Mouse (Mus musculus) CD4-positive, CD25-positive, alpha-beta regulatory T cell, adult 9 weeks (primary cell): ENCODE results near the gene Gemin7. TPM values are rescaled to one million over a fixed set of nuclear protein-coding genes. Genes with fewer than 3 reads are reported as not detected.

Experiments used
- polyA plus RNA-seq: library from polyadenylated mRNA; unstranded; fragments of 100-300 nt; shearing (Covaris generic); gene quantifications from one replicate; pipeline ENCODE4 v1.2.1, GENCODE M21; 2017

The Gemin7 gene
- polyA plus RNA-seq = 75.5 TPM

DNA sequence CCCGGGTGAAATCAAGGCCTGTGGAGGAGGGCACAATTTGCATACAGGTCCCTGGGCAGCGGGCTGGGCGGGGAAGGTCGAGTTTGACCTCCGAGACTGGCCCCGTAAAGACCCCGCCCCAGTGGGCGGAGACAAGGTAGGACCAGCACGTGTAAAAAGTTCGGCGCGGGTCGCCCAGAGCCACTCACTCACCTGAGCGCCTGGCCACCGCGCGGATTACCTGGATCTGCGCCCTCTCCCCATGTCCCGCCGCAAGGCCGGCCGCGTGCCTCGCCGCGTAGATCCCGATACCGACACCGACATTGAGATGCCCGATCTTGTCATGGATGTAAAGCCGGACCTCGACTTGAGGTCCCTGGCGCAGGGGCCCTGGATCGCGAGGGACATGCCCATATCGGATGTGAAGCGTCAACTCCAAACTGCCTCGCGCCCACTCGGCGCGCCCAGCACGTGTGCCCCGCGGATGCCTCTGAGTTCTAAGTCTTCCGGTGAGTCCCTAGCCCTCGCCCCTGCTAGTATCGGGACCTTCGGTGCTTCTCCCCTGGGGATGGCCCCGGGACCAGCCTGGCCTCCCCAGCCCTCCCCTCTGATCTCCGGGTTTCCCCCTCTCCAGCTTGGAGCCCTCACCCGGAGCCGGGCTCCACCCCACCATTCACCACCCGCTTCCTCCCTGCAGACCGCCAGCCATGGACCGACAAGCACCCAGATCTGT is at the start of gene Gemin7, which contains the start of gene Zfp296:
Gemin7 (minus strand) TSS at position 455 of the 712 bp plus-strand sequence.
Zfp296 (plus strand) TSS at position 147 of the 712 bp plus-strand sequence.

DNA sequence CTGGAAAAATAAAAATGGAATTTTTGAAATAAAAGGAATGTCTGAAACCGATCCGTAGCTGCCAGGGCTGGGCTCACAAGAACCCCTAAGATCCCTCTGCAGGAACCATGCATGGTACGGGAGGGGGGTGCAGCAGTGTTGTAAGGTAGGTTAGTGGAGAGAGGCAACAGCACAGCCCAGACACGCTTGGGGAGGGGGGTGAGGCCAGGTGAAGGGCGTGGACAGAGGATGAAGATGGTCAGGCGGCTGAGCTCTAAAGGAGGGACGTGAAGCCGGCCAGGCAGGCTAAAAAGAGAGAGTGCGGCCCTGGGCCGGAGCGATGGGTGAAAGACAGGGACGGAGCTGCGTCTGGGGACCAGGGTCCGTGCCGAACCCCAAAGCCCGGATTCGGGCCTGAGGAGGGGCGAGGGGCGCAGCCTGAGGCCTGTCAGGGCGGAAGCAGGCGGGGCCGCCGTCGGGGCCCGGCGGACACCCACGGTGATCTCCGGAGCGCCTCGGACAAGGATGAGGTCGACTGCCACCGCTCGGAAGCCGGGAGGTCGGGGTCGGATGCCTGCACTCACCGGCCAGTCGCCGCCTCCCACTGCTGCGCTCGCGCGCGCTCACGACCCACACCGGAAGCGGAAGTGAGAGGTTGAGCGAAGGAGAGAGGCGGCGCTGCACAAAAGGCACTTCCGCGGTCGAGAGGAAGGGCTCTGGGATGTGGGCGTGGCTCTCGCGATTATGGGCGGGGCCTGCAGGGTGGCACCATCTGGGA is 26.6 kb upstream of the Gemin7 start, which contains the start of gene Clasrp:
Clasrp (minus strand) TSS at position 638 of the 757 bp plus-strand sequence.

DNA sequence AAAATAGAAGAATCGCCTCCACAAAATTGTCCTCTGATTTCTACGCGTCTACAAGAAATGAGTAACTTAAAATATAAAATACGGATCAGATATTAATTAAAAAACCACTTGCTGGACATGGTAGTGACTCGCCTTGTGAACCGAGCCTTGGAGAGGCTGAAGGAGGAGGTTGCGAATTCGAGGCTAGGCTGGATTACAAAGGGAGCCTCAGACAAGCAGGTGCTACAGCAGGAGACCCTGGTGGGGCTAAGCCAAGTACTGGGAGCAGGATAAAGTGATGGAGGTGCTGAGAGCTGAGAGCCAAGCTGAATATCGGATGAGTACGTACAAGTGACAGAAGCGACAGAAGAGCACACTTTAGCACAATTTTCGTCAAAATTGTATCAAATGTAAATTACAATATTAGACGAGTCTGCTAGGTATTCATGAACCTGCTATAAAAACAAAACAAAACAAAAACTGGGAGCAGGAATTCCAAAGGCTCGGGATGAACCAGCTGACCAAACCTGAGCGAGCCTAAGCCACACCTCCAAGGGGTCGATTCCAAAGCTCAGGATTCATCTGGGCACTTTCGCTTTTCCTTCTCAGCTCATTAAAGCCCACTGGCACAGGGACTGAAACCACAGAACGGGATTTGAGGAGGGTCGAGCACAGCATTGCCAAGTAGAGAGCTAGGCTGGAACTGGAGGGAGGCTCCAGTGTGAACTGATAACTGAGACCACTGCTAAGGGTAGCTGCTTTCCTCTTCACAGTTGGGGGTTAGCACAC is 14.6 kb downstream of the Gemin7 start, which contains the start of gene Ppp1r37:
Ppp1r37 (minus strand) TSS at position 434 of the 768 bp plus-strand sequence.

DNA sequence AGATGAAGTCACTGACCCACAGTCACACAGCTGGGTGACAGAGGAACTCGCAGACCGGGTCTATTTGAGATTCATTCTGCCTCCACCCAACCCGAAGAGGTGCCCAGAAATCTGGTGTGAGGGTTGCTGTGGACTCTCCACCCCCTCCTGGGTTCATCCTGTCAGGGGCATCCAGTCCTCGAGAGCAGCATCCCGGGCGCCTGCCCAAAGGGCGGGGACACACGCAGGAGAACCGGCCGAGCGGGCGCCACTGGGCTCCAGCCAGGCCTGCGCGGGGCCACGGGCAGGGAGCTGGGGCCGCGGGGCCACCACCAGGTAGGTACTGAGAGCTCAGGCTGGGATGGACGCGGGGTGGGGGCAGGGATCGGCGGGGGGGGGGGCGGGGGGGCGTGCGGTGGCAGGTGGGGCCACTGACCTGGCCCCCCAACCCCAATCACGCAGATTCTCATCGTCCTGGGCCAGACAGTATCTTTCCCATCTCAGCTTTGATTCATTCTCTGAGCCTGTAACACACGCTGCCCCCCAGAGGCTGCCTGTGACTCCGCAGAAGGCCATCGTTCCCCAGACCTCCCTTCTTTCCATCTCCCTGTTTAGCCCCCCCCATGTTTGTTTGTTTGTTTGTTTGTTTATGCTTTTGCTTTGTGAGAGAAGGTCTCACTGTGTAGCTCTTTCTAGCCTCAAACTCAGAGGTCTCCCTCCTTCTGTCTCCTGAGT is 59.6 kb downstream of the Gemin7 start, which contains the start of gene Nkpd1:
Nkpd1 (plus strand) TSS at position 187 of the 714 bp plus-strand sequence.

Other genes starting within 250 kb of the Gemin7 start
- 88.0 TPM for gene Ercc1, start 232.8 kb downstream of the Gemin7 start, polyA plus RNA-seq
- gene Cd3eap, start 218.1 kb downstream of the Gemin7 start, polyA plus RNA-seq = 18.5 TPM
- 0.29 TPM for gene Ppp1r13l, start 217.8 kb downstream of the Gemin7 start, polyA plus RNA-seq
- gene Ercc2, start 195.6 kb downstream of the Gemin7 start, polyA plus RNA-seq = 11.8 TPM
- gene Klc3, start 173.5 kb downstream of the Gemin7 start, polyA plus RNA-seq = 16.4 TPM
- gene Ckm, start 172.8 kb downstream of the Gemin7 start, polyA plus RNA-seq = not detected
- 1.2 TPM for gene Mark4, start 118.8 kb downstream of the Gemin7 start, polyA plus RNA-seq
- gene Exoc3l2, start 114.3 kb downstream of the Gemin7 start, polyA plus RNA-seq = not detected
- 0.47 TPM for gene Bloc1s3, start 69.2 kb downstream of the Gemin7 start, polyA plus RNA-seq
- 128 TPM for gene Trappc6a, start 69.2 kb downstream of the Gemin7 start, polyA plus RNA-seq
- gene Nkpd1, start 59.8 kb downstream of the Gemin7 start, polyA plus RNA-seq = not detected
- gene Ppp1r37, start 14.5 kb downstream of the Gemin7 start, polyA plus RNA-seq = 3.6 TPM
- 2.1 TPM for gene Zfp296, start 308 bp downstream of the Gemin7 start, polyA plus RNA-seq
- 10.0 TPM for gene Clasrp, start 26.9 kb upstream of the Gemin7 start, polyA plus RNA-seq
- gene Relb, start 51.8 kb upstream of the Gemin7 start, polyA plus RNA-seq = 16.2 TPM
- 130 TPM for gene Clptm1, start 87.4 kb upstream of the Gemin7 start, polyA plus RNA-seq
- not detected for gene Apoc2, start 100.3 kb upstream of the Gemin7 start, polyA plus RNA-seq
- not detected for gene Gm44805, start 103.8 kb upstream of the Gemin7 start, polyA plus RNA-seq
- not detected for gene Apoc4, start 103.9 kb upstream of the Gemin7 start, polyA plus RNA-seq
- not detected for gene Apoc1, start 115.1 kb upstream of the Gemin7 start, polyA plus RNA-seq
- gene Apoe, start 121.6 kb upstream of the Gemin7 start, polyA plus RNA-seq = 12.7 TPM
- 12.9 TPM for gene Tomm40, start 137.8 kb upstream of the Gemin7 start, polyA plus RNA-seq
- 1.1 TPM for gene Nectin2, start 172.9 kb upstream of the Gemin7 start, polyA plus RNA-seq
- gene Bcam, start 193.4 kb upstream of the Gemin7 start, polyA plus RNA-seq = 13.5 TPM
- not detected for gene Cblc, start 219.2 kb upstream of the Gemin7 start, polyA plus RNA-seq
- gene Bcl3, start 245.2 kb upstream of the Gemin7 start, polyA plus RNA-seq = 10.3 TPM